Mouse (Mus musculus) left cerebral cortex, postnatal 14 days (tissue): ENCODE results near the gene Sf3a1. TPM values are rescaled to one million over a fixed set of nuclear protein-coding genes. Genes with fewer than 3 reads are reported as not detected.
"Not testable (repeated sequence)": the region's sequence is repeated elsewhere in the genome, so short reads cannot be mapped to it uniquely, and the experiment has no call there.

Experiments used
- DNase-seq, 2 experiments: peaks; one replicate each; pipeline ENCODE4 v3.0.0; 2021 to 2022; ENCODE audit warnings: low spot score in 2 of 2, mixed read lengths in 1 of 2
- intact Hi-C: fragments of 180-260 bp; cut with DNase I; formaldehyde crosslinking; loops from one replicate; pipeline ENCODE4 v1.15.1; 2025
- long read RNA-seq, 2 experiments: library from polyadenylated mRNA; stranded (forward); transcript quantifications; one replicate each; pipeline ENCODE4 v2.0.0; 2021
- total RNA-seq, 2 experiments: library from RNA; stranded (reverse); gene quantifications; 2 replicates each; pipeline ENCODE4 v1.2.3; 2021

The Sf3a1 gene
- total RNA-seq = 10 to 100 TPM; 68.8 to 78.6 TPM
- long read RNA-seq, experiment 1, full-length matches to known transcripts = 32 of 44 reads
- long read RNA-seq, experiment 1, partial matches to known transcripts = 8 of 44 reads
- long read RNA-seq, experiment 1, other reads (novel, unspliced or antisense) = 4 of 44 reads
- long read RNA-seq, experiment 2, full-length matches to known transcripts = 47 of 66 reads
- long read RNA-seq, experiment 2, partial matches to known transcripts = 14 of 66 reads
- long read RNA-seq, experiment 2, other reads (novel, unspliced or antisense) = 5 of 66 reads

GRCm38 (mm10) chr11:4159808-4160708 lies at the start of gene Sf3a1, which contains the start of gene Ccdc157:
TSS of gene Sf3a1 (plus strand) at chr11:4160350.
TSS of gene Ccdc157 (minus strand) at chr11:4160293.
- intact Hi-C loops = loop anchor here (1.0 kb wide), 1 partner anchor 25 kb away; the partner anchor contains the start of gene Rnf215
- DNase-seq = peak; percentile 95

GRCm38 (mm10) chr11:4112033-4112432 lies 48.1 kb upstream of the Sf3a1 start:
- intact Hi-C loops = no loop called here
- no peak for DNase-seq

- no peak for DNase-seq
- intact Hi-C loops = no loop called here
Measured at GRCm38 (mm10) chr11:4112861-4113260, 47.3 kb upstream of the Sf3a1 start.

GRCm38 (mm10) chr11:4113496-4113895 lies 46.7 kb upstream of the Sf3a1 start:
- intact Hi-C loops = no loop called here
- no peak for DNase-seq

GRCm38 (mm10) chr11:4113970-4114369 lies 46.2 kb upstream of the Sf3a1 start:
- intact Hi-C loops = no loop called here

GRCm38 (mm10) chr11:4114541-4114940 lies 45.6 kb upstream of the Sf3a1 start:
- intact Hi-C loops, DNase-seq: not testable (repeated sequence)

More at GRCm38 (mm10) chr11:4113970-4114369, 46.2 kb upstream of the Sf3a1 start:
- no peak for DNase-seq

GRCm38 (mm10) chr11:4115407-4115806 lies 44.7 kb upstream of the Sf3a1 start:
- no peak for DNase-seq
- intact Hi-C loops = no loop called here

- intact Hi-C loops = no loop called here
- peak in 1 of 2 experiments; percentile 69 for DNase-seq
Measured at GRCm38 (mm10) chr11:4116458-4117141, 43.5 kb upstream of the Sf3a1 start.

GRCm38 (mm10) chr11:4117372-4118071 lies 42.6 kb upstream of the Sf3a1 start:
- intact Hi-C loops = loop anchor here (2.0 kb wide), 1 partner anchor 23 kb away; the partner anchor contains the start of gene Mtfp1

GRCm38 (mm10) chr11:4118081-4118921 lies 41.8 kb upstream of the Sf3a1 start:
- intact Hi-C loops = loop anchor here (2.0 kb wide), 1 partner anchor 24 kb away; the partner anchor contains the start of gene Mtfp1
- peak; percentile 74 to 81 for DNase-seq

More at GRCm38 (mm10) chr11:4117372-4118071, 42.6 kb upstream of the Sf3a1 start:
- no peak for DNase-seq

GRCm38 (mm10) chr11:4119635-4120034 lies 40.5 kb upstream of the Sf3a1 start:
- intact Hi-C loops = loop anchor here (2.0 kb wide), 1 partner anchor 25 kb away; the partner anchor contains the start of gene Mtfp1
- no peak for DNase-seq

- intact Hi-C loops = no loop called here
- DNase-seq = no peak
Measured at GRCm38 (mm10) chr11:4121691-4122090, 38.5 kb upstream of the Sf3a1 start.

GRCm38 (mm10) chr11:4122226-4122625 lies 37.9 kb upstream of the Sf3a1 start:
- no peak for DNase-seq
- intact Hi-C loops = no loop called here

GRCm38 (mm10) chr11:4122742-4123579 lies 37.2 kb upstream of the Sf3a1 start, which contains the start of gene Sec14l2:
TSS of gene Sec14l2 (minus strand) at chr11:4123415.
- intact Hi-C loops = no loop called here
- no peak for DNase-seq

GRCm38 (mm10) chr11:4123922-4124321 lies 36.2 kb upstream of the Sf3a1 start:
- intact Hi-C loops = no loop called here
- no peak for DNase-seq

- intact Hi-C loops = no loop called here
Measured at GRCm38 (mm10) chr11:4127059-4127458, 33.1 kb upstream of the Sf3a1 start.

GRCm38 (mm10) chr11:4128461-4128860 lies 31.7 kb upstream of the Sf3a1 start:
- DNase-seq, intact Hi-C loops: not testable (repeated sequence)

More at GRCm38 (mm10) chr11:4127059-4127458, 33.1 kb upstream of the Sf3a1 start:
- no peak for DNase-seq
